Mouse (Mus musculus) bone marrow, adult 2 months (tissue): ENCODE measurements at regions not wholly inside any gene's neighbourhood (a gene's known extent, or its start where the extent isn't known, plus 50 kb on each side); places are given as distances from the start of the nearest gene placed in this dataset.
"Not testable (repeated sequence)": the region's sequence is repeated elsewhere in the genome, so short reads cannot be mapped to it uniquely, and the experiment has no call there.

Experiments
- H3K27ac ChIP-seq: fragments of 200-500 bp; 2 replicates; pipeline ENCODE4 v1.5.1; 2012; ENCODE audit warnings: low read depth, mild to moderate bottlenecking, control low read depth, inconsistent platforms, low read length; ENCODE audit not compliant: control insufficient read depth, poor library complexity, insufficient read depth
- H3K4me1 ChIP-seq: fragments of 200-500 bp; 2 replicates; pipeline ENCODE4 v1.6.1; 2011; ENCODE audit warnings: low read length; ENCODE audit not compliant: control insufficient read depth, insufficient read depth
- H3K4me3 ChIP-seq: fragments of 200-500 bp; replicated peaks from 2 replicates; pipeline ENCODE3; 2011; ENCODE audit warnings: mild to moderate bottlenecking, low read depth, low read length, control low read depth; ENCODE audit not compliant: control insufficient read depth
- CTCF ChIP-seq: fragments of 200-500 bp; IDR thresholded peaks from 2 replicates; pipeline ENCODE4 v1.5.1; 2011; ENCODE audit warnings: low read length, control low read depth; ENCODE audit not compliant: control insufficient read depth, insufficient read depth
- POLR2A ChIP-seq: fragments of 200-500 bp; IDR thresholded peaks from 2 replicates; pipeline ENCODE4 v1.6.1; 2011; ENCODE audit warnings: low read depth, mild to moderate bottlenecking, control low read depth, low read length, borderline replicate concordance; ENCODE audit not compliant: control insufficient read depth
- WGBS: fragments of 180-500 bp; shearing (Covaris S2); methylation state at CpG from one replicate; pipeline ENCODE4 v1.1.7; 2018; 5-methylcytosine and 5-hydroxymethylcytosine counted together

DNA sequence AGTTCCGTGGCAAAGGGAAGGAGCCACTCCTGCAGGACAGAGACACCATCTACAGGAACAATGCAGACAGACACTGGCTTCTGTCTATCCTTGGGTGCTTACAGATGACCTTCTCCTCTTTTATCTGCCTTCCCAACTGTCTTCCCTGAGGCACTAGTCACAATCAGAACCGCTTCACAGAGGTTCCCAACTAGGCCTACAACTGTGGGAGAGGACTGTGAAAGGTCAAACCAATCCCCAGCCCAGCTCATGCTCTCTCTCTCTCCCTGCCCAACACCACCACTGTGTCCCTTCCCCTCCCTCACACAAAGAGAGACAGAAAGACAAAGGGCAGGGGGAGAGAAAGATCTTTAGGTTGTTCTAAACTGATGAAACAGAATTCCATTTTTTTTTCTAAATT is 61.3 kb downstream of the Tmem17 start:
- TF ChIP-seq POLR2A (no peak), CTCF (no peak)
- Histone ChIP-seq H3K27ac (no peak overlapping the region), H3K4me3 (no peak overlapping the region), H3K4me1 (no peaks in the 10 kb centered on the region)
- WGBS = 82% methylated on average over 2 of the region's 2 CpGs

- Histone ChIP-seq H3K4me1 (no peaks in the 10 kb centered on the region), H3K4me3 (no peak overlapping the region), H3K27ac (no peak overlapping the region)
- TF ChIP-seq POLR2A (no peak), CTCF (no peak)
- 67% methylated on average over 3 of the region's 3 CpGs for WGBS
These were observed 61.9 kb downstream of the Tmem17 start for GRCm38 (mm10) chr11:22573802-22574201.

- Histone ChIP-seq H3K4me3 (no peak overlapping the region), H3K4me1 (no peaks in the 10 kb centered on the region), H3K27ac (no peak overlapping the region)
- 79% methylated on average over 2 of the region's 2 CpGs for WGBS
- TF ChIP-seq POLR2A = no peak
- TF ChIP-seq CTCF = no peak
These were observed 62.6 kb downstream of the Tmem17 start for GRCm38 (mm10) chr11:22574506-22574905.

DNA sequence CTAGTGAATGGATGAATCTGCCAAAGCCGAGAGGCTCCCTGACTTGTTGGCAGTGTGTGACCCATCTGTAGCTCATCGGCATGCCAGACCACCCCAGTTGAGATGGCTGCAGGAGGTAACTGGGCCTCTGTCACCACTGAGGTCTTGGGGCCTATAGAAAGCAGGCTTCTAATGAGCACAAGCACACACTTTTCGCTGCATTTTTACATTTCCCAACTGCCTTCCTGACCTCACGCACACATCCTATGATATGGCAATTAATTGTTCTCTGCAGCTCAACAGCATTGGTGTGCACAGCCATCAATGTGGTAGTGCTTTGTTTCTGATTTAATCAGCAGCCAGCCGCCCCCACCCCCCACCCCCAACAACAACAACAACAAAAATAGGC is 72.2 kb downstream of the Tmem17 start:
- TF ChIP-seq CTCF = no peak
- TF ChIP-seq POLR2A = no peak
- no peak overlapping the region for H3K27ac ChIP-seq
- 36% methylated on average over 5 of the region's 5 CpGs for WGBS

DNA sequence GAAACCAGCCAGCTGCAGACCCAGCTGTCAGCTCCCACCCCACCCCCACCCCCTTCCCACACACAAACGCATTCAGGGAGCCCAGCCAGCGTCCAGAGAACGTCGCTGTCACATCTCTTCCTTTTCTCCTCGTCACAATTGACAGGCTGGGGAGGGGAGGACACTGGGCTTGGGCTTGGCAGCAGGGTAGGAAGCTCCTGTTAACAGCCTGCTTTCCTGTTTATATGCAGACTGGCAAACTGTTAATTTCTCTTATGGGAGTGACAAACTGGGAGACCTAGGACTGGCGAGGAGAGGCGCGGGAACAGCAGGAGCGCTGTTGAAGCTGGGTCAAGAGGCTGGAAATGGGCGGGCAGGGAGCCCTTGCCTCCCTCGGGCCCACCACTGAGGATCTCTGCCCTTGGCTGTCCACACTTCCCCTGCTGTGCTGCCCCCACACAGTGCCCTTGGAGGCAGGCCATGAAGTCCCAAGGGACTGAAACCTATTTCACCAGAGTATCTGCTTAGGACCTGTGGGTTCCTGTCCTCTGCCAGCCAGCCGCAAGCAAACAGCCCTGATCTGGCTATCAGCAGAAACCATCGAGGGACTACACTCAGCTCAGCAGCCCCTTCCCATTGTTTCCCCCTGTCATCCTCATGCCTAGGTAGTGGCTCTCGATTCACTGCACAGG is 72.7 kb downstream of the Tmem17 start:
- no peaks in the 10 kb centered on the region; the same call in 1 of the 2 replicates for H3K4me1 ChIP-seq
- TF ChIP-seq CTCF = no peak
- TF ChIP-seq POLR2A = no peak
- H3K4me3 ChIP-seq = no peak overlapping the region
- 3% methylated on average over 14 of the region's 14 CpGs for WGBS
- no peak overlapping the region for H3K27ac ChIP-seq

More for the DNA sequence above, 72.2 kb downstream of the Tmem17 start:
- Histone ChIP-seq H3K4me1 (no peaks in the 10 kb centered on the region; the same call in 1 of the 2 replicates), H3K4me3 (no peak overlapping the region)

DNA sequence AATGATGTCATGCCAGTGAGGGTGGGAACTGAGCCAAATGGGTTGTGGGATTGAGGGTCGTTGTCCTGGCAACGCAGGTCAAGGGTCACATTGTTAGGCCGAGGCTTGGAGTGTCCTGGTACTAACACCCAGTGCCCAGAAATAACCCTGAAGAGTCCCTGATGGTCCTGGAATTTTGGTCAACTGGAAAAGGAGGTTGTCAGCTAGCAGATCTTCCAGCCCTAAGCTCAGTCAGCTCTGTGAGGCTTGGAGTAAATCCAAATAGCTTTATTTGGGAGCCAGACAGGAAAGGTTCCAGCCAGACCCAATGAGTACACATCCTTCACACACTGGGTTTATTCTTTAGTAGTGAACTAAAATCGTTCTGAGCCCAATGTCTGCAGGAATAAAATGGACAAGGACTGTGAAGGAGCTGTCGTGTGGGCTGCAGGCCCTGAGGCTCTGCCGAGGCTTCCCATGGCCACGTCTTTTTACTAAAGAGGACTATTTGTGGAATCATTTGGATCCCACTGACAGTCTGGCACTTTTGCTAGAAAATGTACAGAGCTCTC is 75.9 kb downstream of the Tmem17 start:
- 61% methylated on average over 7 of the region's 7 CpGs for WGBS
- H3K4me1 ChIP-seq = no peaks in the 10 kb centered on the region; the same call in 1 of the 2 replicates
- no peak overlapping the region for H3K27ac ChIP-seq
- no peak overlapping the region for H3K4me3 ChIP-seq
- TF ChIP-seq CTCF (no peak), POLR2A (no peak)

GRCm38 (mm10) chr11:22588546-22588945 is 76.7 kb downstream of the Tmem17 start:
- WGBS = 77% methylated on average over 2 of the region's 2 CpGs
- TF ChIP-seq CTCF (no peak), POLR2A (no peak)
- H3K4me3 ChIP-seq = no peak overlapping the region

DNA sequence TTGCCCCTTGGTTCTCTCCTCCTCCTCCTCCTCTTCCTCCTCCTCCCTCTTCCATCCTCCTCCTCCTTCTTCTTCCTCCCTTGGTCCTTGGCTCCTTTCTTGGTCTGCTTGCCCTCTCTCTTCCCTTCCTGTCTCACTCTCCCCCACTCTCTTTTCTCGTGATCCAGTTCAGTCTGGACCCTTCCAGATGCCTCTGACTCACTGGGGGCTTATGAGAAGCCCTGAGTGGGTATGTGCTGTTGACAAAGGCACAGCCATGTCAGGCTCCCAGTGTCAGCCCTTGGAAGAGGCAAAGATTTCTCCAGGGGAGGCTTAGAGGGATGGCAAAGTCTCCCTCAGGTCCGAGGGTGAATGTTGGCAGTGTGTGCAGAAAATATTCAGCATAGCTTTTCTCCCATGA is 78.0 kb downstream of the Tmem17 start:
- 52% methylated on average over 2 of the region's 2 CpGs for WGBS
- Histone ChIP-seq H3K4me1 (no peaks in the 10 kb centered on the region; the same call in 1 of the 2 replicates), H3K4me3 (no peak overlapping the region), H3K27ac (no peak overlapping the region)
- TF ChIP-seq POLR2A = no peak
- no peak for TF ChIP-seq CTCF

More at GRCm38 (mm10) chr11:22588546-22588945, 76.7 kb downstream of the Tmem17 start:
- no peak overlapping the region for H3K27ac ChIP-seq
- no peaks in the 10 kb centered on the region; the same call in 1 of the 2 replicates for H3K4me1 ChIP-seq

DNA sequence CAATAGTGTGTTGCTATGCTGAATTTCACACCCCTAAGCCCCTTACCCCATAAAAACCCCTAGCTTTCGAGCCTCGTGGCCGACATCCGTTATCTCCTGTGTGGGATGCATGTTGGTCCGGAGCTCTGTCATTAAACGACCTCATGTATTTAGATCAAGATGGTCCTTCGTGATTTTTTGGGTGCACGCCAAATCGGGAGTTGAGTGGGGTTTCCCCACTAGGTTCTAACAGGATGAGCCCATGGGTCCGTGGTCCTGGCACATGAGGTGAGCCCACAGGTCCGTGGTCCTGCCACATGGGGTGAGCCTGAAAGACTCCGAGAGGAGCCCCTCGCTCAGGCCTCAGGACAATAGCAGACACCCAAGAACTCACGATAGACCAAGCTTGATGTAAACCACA is 79.2 kb downstream of the Tmem17 start:
- not testable (repeated sequence) for H3K27ac ChIP-seq, H3K4me1 ChIP-seq, H3K4me3 ChIP-seq
- 88% methylated on average over 14 of the region's 14 CpGs for WGBS
